Mouse (Mus musculus): ENCODE measurements around the gene 4930402H24Rik. TPM values are rescaled to one million over a fixed set of nuclear protein-coding genes. Genes with fewer than 3 reads are reported as not detected.

The 4930402H24Rik gene
- polyA plus RNA-seq, 1 experiment: 11.7 TPM

DNA sequence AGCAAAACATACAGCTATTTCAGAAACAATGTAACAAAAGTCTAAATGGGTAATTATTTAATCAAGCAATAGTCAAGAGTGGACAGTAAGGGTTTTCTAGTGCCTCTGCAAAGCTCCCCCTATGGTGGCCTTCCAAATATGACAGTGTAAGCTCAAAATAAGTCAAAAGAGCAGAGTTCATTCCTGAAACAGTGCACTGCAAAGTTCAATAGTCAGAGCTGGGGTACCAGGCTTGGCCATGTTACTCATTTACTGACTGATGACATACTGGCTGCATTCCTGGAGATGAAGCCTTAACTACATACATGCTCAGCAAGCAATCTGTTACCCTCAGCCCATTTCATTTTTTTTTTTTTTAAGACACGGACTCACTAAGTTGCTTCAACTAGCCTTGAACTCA lies 91.7 kb downstream of the 4930402H24Rik start:
- peaks cover 41% of the 10 kb centered on the region for H3K36me3 ChIP-seq (ENCODE audit: control insufficient read depth, insufficient read depth)
- no peaks in the 10 kb centered on the region for H3K79me3 ChIP-seq (ENCODE audit: low read depth)
- H3ac ChIP-seq (ENCODE audit: control insufficient read depth, insufficient read length, low read depth): no peak overlapping the region
- no peaks in the 10 kb centered on the region for H3K79me2 ChIP-seq (ENCODE audit: control insufficient read depth, insufficient read depth)
- H3K27me3 ChIP-seq (ENCODE audit: control insufficient read depth, insufficient read depth, insufficient read length): no peaks in the 10 kb centered on the region
- H3K4me3 ChIP-seq (ENCODE audit: insufficient read depth, poor library complexity, severe bottlenecking): no peak overlapping the region
- TF ChIP-seq MYOD1 (IDR thresholded peaks at IDR 0.05; ENCODE audit: control insufficient read depth, insufficient read length, low read depth): no peak
- TF ChIP-seq MAX (IDR thresholded peaks at IDR 0.05): no peak
- TF ChIP-seq CEBPB (IDR thresholded peaks at IDR 0.05; ENCODE audit: low read depth): no peak
- TF ChIP-seq CTCF (IDR thresholded peaks at IDR 0.05; ENCODE audit: control insufficient read depth, insufficient read depth, insufficient read length): no peak
- TF ChIP-seq USF1 (IDR thresholded peaks at IDR 0.05; ENCODE audit: low read depth): no peak
- no peak for TF ChIP-seq MYOG (IDR thresholded peaks at IDR 0.05; ENCODE audit: control insufficient read depth, extremely low read depth, insufficient read length)

GRCm38 (mm10) chr2:130813729-130814128 lies 92.5 kb downstream of the 4930402H24Rik start:
- no peak for TF ChIP-seq MAX (IDR thresholded peaks at IDR 0.05)
- no peak for TF ChIP-seq CEBPB (IDR thresholded peaks at IDR 0.05; ENCODE audit: low read depth)
- TF ChIP-seq MYOG (IDR thresholded peaks at IDR 0.05; ENCODE audit: control insufficient read depth, extremely low read depth, insufficient read length): no peak
- TF ChIP-seq FOSL1 (IDR thresholded peaks at IDR 0.05; ENCODE audit: insufficient read depth, low read length, poor library complexity, severe bottlenecking): no peak
- TF ChIP-seq MYOD1 (IDR thresholded peaks at IDR 0.05; ENCODE audit: control insufficient read depth, insufficient read length, low read depth): no peak
- TF ChIP-seq USF1 (IDR thresholded peaks at IDR 0.05; ENCODE audit: low read depth): no peak
- no peak for TF ChIP-seq CTCF (IDR thresholded peaks at IDR 0.05; ENCODE audit: control insufficient read depth, insufficient read depth, insufficient read length)
- no peaks in the 10 kb centered on the region for H3K79me3 ChIP-seq (ENCODE audit: low read depth)
- peaks cover 41% of the 10 kb centered on the region for H3K36me3 ChIP-seq (ENCODE audit: control insufficient read depth, insufficient read depth)
- H3K4me3 ChIP-seq (ENCODE audit: insufficient read depth, poor library complexity, severe bottlenecking): no peak overlapping the region
- H3K27me3 ChIP-seq (ENCODE audit: control insufficient read depth, insufficient read depth, insufficient read length): no peaks in the 10 kb centered on the region
- no peak overlapping the region for H3ac ChIP-seq (ENCODE audit: control insufficient read depth, insufficient read length, low read depth)
- no peaks in the 10 kb centered on the region for H3K79me2 ChIP-seq (ENCODE audit: control insufficient read depth, insufficient read depth)

DNA sequence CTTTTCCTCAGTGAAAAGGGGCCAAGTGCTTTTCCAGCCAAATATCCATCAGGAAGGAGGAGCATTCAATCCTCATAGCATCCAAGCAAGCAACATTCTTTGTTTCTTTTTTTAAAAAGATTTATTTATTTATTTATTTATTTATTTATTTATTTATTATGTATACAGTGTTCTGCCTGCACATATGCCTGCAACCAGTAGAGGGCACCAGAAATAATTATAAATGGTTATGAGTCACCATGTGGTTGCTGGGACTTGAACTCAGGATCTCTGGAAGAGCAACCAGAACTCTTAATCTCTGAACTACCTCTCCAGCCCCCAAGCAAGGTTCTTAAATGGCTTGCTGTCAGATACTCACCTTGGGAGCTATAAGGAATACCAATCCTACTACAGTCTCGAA lies 93.7 kb downstream of the 4930402H24Rik start:
- no peak overlapping the region for H3K4me3 ChIP-seq (ENCODE audit: insufficient read depth, poor library complexity, severe bottlenecking)
- peaks cover 50% of the 10 kb centered on the region for H3K36me3 ChIP-seq (ENCODE audit: control insufficient read depth, insufficient read depth)
- no peaks in the 10 kb centered on the region for H3K27me3 ChIP-seq (ENCODE audit: control insufficient read depth, insufficient read depth, insufficient read length)
- no peaks in the 10 kb centered on the region for H3K79me3 ChIP-seq (ENCODE audit: low read depth)
- TF ChIP-seq MYOD1 (IDR thresholded peaks at IDR 0.05; ENCODE audit: control insufficient read depth, insufficient read length, low read depth) (no peak), MAX (IDR thresholded peaks at IDR 0.05) (no peak), USF1 (IDR thresholded peaks at IDR 0.05; ENCODE audit: low read depth) (no peak), CEBPB (IDR thresholded peaks at IDR 0.05; ENCODE audit: low read depth) (no peak), MYOG (IDR thresholded peaks at IDR 0.05; ENCODE audit: control insufficient read depth, extremely low read depth, insufficient read length) (no peak), CTCF (IDR thresholded peaks at IDR 0.05; ENCODE audit: control insufficient read depth, insufficient read depth, insufficient read length) (no peak), FOSL1 (IDR thresholded peaks at IDR 0.05; ENCODE audit: insufficient read depth, low read length, poor library complexity, severe bottlenecking) (no peak)
- no peak overlapping the region for H3ac ChIP-seq (ENCODE audit: control insufficient read depth, insufficient read length, low read depth)
- H3K79me2 ChIP-seq (ENCODE audit: control insufficient read depth, insufficient read depth): no peaks in the 10 kb centered on the region

- Histone ChIP-seq H3K79me3 (ENCODE audit: low read depth) (no peaks in the 10 kb centered on the region), H3K79me2 (ENCODE audit: control insufficient read depth, insufficient read depth) (no peaks in the 10 kb centered on the region), H3K27me3 (ENCODE audit: control insufficient read depth, insufficient read depth, insufficient read length) (no peaks in the 10 kb centered on the region), H3K36me3 (ENCODE audit: control insufficient read depth, insufficient read depth) (peaks cover 40% of the 10 kb centered on the region), H3ac (ENCODE audit: control insufficient read depth, insufficient read length, low read depth) (no peak overlapping the region), H3K4me3 (ENCODE audit: insufficient read depth, poor library complexity, severe bottlenecking) (no peak overlapping the region)
- TF ChIP-seq USF1 (IDR thresholded peaks at IDR 0.05; ENCODE audit: low read depth) (no peak), CTCF (IDR thresholded peaks at IDR 0.05; ENCODE audit: control insufficient read depth, insufficient read depth, insufficient read length) (no peak), FOSL1 (IDR thresholded peaks at IDR 0.05; ENCODE audit: insufficient read depth, low read length, poor library complexity, severe bottlenecking) (no peak), MAX (IDR thresholded peaks at IDR 0.05) (no peak), CEBPB (IDR thresholded peaks at IDR 0.05; ENCODE audit: low read depth) (no peak), MYOD1 (IDR thresholded peaks at IDR 0.05; ENCODE audit: control insufficient read depth, insufficient read length, low read depth) (no peak), MYOG (IDR thresholded peaks at IDR 0.05; ENCODE audit: control insufficient read depth, extremely low read depth, insufficient read length) (no peak)
These were observed 101.1 kb downstream of the 4930402H24Rik start for GRCm38 (mm10) chr2:130805146-130805545.

DNA sequence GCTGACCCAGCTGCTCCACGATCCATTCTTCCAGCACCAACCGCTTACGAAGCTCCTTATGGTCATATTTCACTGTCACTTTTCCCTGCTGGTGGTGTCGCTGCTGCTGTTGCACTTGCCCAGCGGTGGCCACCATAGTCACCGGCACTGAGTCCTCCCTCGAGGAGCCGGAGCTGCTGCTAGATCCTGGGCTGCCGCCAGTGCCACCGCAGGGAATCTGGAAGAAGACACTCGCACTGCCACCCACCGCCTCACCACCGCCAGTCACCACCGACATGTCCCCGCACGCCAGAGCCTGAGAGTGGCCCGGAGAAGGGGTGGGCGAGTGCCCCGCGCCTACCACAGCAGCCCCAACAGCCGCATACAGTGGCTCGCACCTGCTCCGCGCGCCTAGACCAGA lies 102.5 kb downstream of the 4930402H24Rik start:
- TF ChIP-seq USF1 (IDR thresholded peaks at IDR 0.05; ENCODE audit: low read depth) (no peak), MYOD1 (IDR thresholded peaks at IDR 0.05; ENCODE audit: control insufficient read depth, insufficient read length, low read depth) (no peak), MAX (IDR thresholded peaks at IDR 0.05) (no peak), FOSL1 (IDR thresholded peaks at IDR 0.05; ENCODE audit: insufficient read depth, low read length, poor library complexity, severe bottlenecking) (no peak), CTCF (IDR thresholded peaks at IDR 0.05; ENCODE audit: control insufficient read depth, insufficient read depth, insufficient read length) (no peak), CEBPB (IDR thresholded peaks at IDR 0.05; ENCODE audit: low read depth) (no peak), MYOG (IDR thresholded peaks at IDR 0.05; ENCODE audit: control insufficient read depth, extremely low read depth, insufficient read length) (no peak)
- no peak overlapping the region for H3K4me3 ChIP-seq (ENCODE audit: insufficient read depth, poor library complexity, severe bottlenecking)
- H3K36me3 ChIP-seq (ENCODE audit: control insufficient read depth, insufficient read depth): peaks cover 38% of the 10 kb centered on the region
- H3K79me2 ChIP-seq (ENCODE audit: control insufficient read depth, insufficient read depth): no peaks in the 10 kb centered on the region
- no peaks in the 10 kb centered on the region for H3K79me3 ChIP-seq (ENCODE audit: low read depth)
- no peak overlapping the region for H3ac ChIP-seq (ENCODE audit: control insufficient read depth, insufficient read length, low read depth)
- no peaks in the 10 kb centered on the region for H3K27me3 ChIP-seq (ENCODE audit: control insufficient read depth, insufficient read depth, insufficient read length)

GRCm38 (mm10) chr2:130795731-130796130 lies 110.5 kb downstream of the 4930402H24Rik start:
- Histone ChIP-seq H3ac (ENCODE audit: control insufficient read depth, insufficient read length, low read depth) (no peak overlapping the region), H3K27me3 (ENCODE audit: control insufficient read depth, insufficient read depth, insufficient read length) (no peaks in the 10 kb centered on the region), H3K79me3 (ENCODE audit: low read depth) (no peaks in the 10 kb centered on the region), H3K36me3 (ENCODE audit: control insufficient read depth, insufficient read depth) (peaks cover 18% of the 10 kb centered on the region), H3K4me3 (ENCODE audit: insufficient read depth, poor library complexity, severe bottlenecking) (no peak overlapping the region), H3K79me2 (ENCODE audit: control insufficient read depth, insufficient read depth) (no peaks in the 10 kb centered on the region)
- TF ChIP-seq FOSL1 (IDR thresholded peaks at IDR 0.05; ENCODE audit: insufficient read depth, low read length, poor library complexity, severe bottlenecking) (no peak), CTCF (IDR thresholded peaks at IDR 0.05; ENCODE audit: control insufficient read depth, insufficient read depth, insufficient read length) (no peak), MYOG (IDR thresholded peaks at IDR 0.05; ENCODE audit: control insufficient read depth, extremely low read depth, insufficient read length) (no peak), CEBPB (IDR thresholded peaks at IDR 0.05; ENCODE audit: low read depth) (no peak), USF1 (IDR thresholded peaks at IDR 0.05; ENCODE audit: low read depth) (no peak), MAX (IDR thresholded peaks at IDR 0.05) (no peak), MYOD1 (IDR thresholded peaks at IDR 0.05; ENCODE audit: control insufficient read depth, insufficient read length, low read depth) (no peak)
